Mouse (Mus musculus) ES-CJ7 (cell line): ENCODE results near the gene Nkx2-5.

Experiments
- DNase-seq: peaks from one replicate; pipeline ENCODE4 v3.0.0; 2011; ENCODE audit warnings: low read depth, low spot score

Gene Nkx2-5

GRCm38 (mm10) chr17:26844909-26845148 is at the start of gene Nkx2-5:
Nkx2-5 (minus strand) TSS chr17:26845009.
- no peak for DNase-seq

- no peak for DNase-seq
Measured at GRCm38 (mm10) chr17:26894342-26894741, 49.5 kb upstream of the Nkx2-5 start.

- no peak for DNase-seq
Measured at GRCm38 (mm10) chr17:26893492-26893891, 48.7 kb upstream of the Nkx2-5 start.

GRCm38 (mm10) chr17:26892635-26893375 is 48.0 kb upstream of the Nkx2-5 start:
- DNase-seq, result no peak

GRCm38 (mm10) chr17:26887926-26888325 is 43.1 kb upstream of the Nkx2-5 start:
- no peak for DNase-seq

- DNase-seq, result peak; percentile 88
Measured at GRCm38 (mm10) chr17:26886047-26886749, 41.4 kb upstream of the Nkx2-5 start.

GRCm38 (mm10) chr17:26884995-26885926 is 40.5 kb upstream of the Nkx2-5 start:
- peak; percentile 83 for DNase-seq

- no peak for DNase-seq
Measured at GRCm38 (mm10) chr17:26883585-26883984, 38.8 kb upstream of the Nkx2-5 start.

- no peak for DNase-seq
Measured at GRCm38 (mm10) chr17:26882706-26883105, 37.9 kb upstream of the Nkx2-5 start.

- peak; percentile 39 for DNase-seq
Measured at GRCm38 (mm10) chr17:26879235-26879634, 34.4 kb upstream of the Nkx2-5 start.

GRCm38 (mm10) chr17:26877927-26878326 is 33.1 kb upstream of the Nkx2-5 start:
- no peak for DNase-seq

- no peak for DNase-seq
Measured at GRCm38 (mm10) chr17:26874542-26874941, 29.7 kb upstream of the Nkx2-5 start.

- DNase-seq, result no peak
Measured at GRCm38 (mm10) chr17:26873502-26873901, 28.7 kb upstream of the Nkx2-5 start.

GRCm38 (mm10) chr17:26872870-26873269 is 28.1 kb upstream of the Nkx2-5 start:
- DNase-seq, result no peak

GRCm38 (mm10) chr17:26868756-26869155 is 23.9 kb upstream of the Nkx2-5 start:
- DNase-seq, result no peak

- no peak for DNase-seq
Measured at GRCm38 (mm10) chr17:26865156-26865555, 20.3 kb upstream of the Nkx2-5 start.

- no peak for DNase-seq
Measured at GRCm38 (mm10) chr17:26864343-26864742, 19.5 kb upstream of the Nkx2-5 start.

GRCm38 (mm10) chr17:26861793-26862192 is 17.0 kb upstream of the Nkx2-5 start:
- DNase-seq, result no peak

- DNase-seq, result no peak
Measured at GRCm38 (mm10) chr17:26861383-26861782, 16.6 kb upstream of the Nkx2-5 start.

GRCm38 (mm10) chr17:26860906-26861305 is 16.1 kb upstream of the Nkx2-5 start:
- no peak for DNase-seq

GRCm38 (mm10) chr17:26852262-26852661 is 7.5 kb upstream of the Nkx2-5 start:
- no peak for DNase-seq

GRCm38 (mm10) chr17:26851136-26851460 is 6.3 kb upstream of the Nkx2-5 start:
- no peak for DNase-seq
